23 mouse cellular contexts compared by ENCODE assay signal in genomic region chr11:104129466-104129865, GRCm38 (mm10). TPM values are rescaled to one million over a fixed set of nuclear protein-coding genes. Genes with fewer than 3 reads are reported as not detected.
"Had no signal": no experiment of that assay in that cellular context is flagged by ENCODE, and none has a peak within 500 bp of the region (broad histone marks: within the 10 kb centered on the region; RNA-seq: fewer than 3 reads in every experiment).

No protein-coding gene starts in this region.

- H3K4me2 ChIP-seq: kidney, embryonic 15.5 days; limb, embryonic 15.5 days; liver, embryonic 12.5 days; lung, embryonic 14.5 days; midbrain, embryonic 11.5 days; neural tube, embryonic 15.5 days had no signal

- H3K36me3 ChIP-seq: kidney, embryonic 15.5 days; limb, embryonic 15.5 days; liver, embryonic 12.5 days; neural tube, embryonic 15.5 days had no signal

- H3K9me3 ChIP-seq: kidney, embryonic 15.5 days; limb, embryonic 15.5 days; liver, embryonic 12.5 days; megakaryocyte, embryonic 14.5 days; neural tube, embryonic 15.5 days had no signal

- ATAC-seq: liver, embryonic 12.5 days; midbrain, embryonic 16.5 days had no signal

- H3K4me3 ChIP-seq: kidney, embryonic 15.5 days; limb, embryonic 15.5 days; liver, embryonic 12.5 days; megakaryocyte, embryonic 14.5 days; neural tube, embryonic 15.5 days had no signal

- H3K9ac ChIP-seq: kidney, embryonic 15.5 days; limb, embryonic 15.5 days; liver, embryonic 12.5 days; lung, embryonic 14.5 days; neural tube, embryonic 15.5 days had no signal

- DNase-seq: kidney, adult 2 months; kidney, postnatal 14 days; lung, embryonic 14.5 days; lung, postnatal 10 days; lung, postnatal 4 days; right cerebral cortex, adult 18-20 months; thymus, postnatal 4 days had no signal

- H3K27ac ChIP-seq: kidney, embryonic 15.5 days; limb, embryonic 15.5 days; liver, embryonic 12.5 days; neural tube, embryonic 15.5 days; stomach, postnatal 0 days had no signal

RNA-seq across cellular contexts. Expression of gene Crhr1, which starts 3.2 kb away (rescaled TPM):
- polyA plus RNA-seq: kidney, adult 2 months; large intestine, adult 2 months; limb, embryonic 15.5 days; liver, embryonic 12.5 days; liver, embryonic 16.5 days; lung, embryonic 14.5 days had no signal

RNA-seq across cellular contexts. Expression of gene Sppl2c, which starts 56.7 kb away (rescaled TPM):
- total RNA-seq: layer of hippocampus, adult 8-10 months; layer of hippocampus, postnatal 14 days; left cerebral cortex, adult 18-20 months; left cerebral cortex, postnatal 14 days had no signal
- polyA plus RNA-seq: kidney, embryonic 15.5 days; limb, embryonic 11.5 days; limb, embryonic 15.5 days; liver, embryonic 12.5 days; liver, embryonic 16.5 days; lung, embryonic 14.5 days; midbrain, embryonic 11.5 days; midbrain, embryonic 16.5 days; neural tube, embryonic 11.5 days; neural tube, embryonic 15.5 days; stomach, postnatal 0 days had no signal
